Mouse (Mus musculus): ENCODE measurements around the gene R3hdm2.

GRCm38 (mm10) chr10:127420676-127421353 is 40.7 kb downstream of the R3hdm2 start:
- TF ChIP-seq CTCF (IDR thresholded peaks at IDR 0.05; ENCODE audit: borderline replicate concordance, extremely low read depth, insufficient read depth, insufficient read length) = no peak
- no peak for TF ChIP-seq POLR2A (IDR thresholded peaks at IDR 0.05; ENCODE audit: borderline replicate concordance, extremely low read depth, insufficient read depth, insufficient read length, poor library complexity, severe bottlenecking)

All from brain, embryonic 14.5 days (tissue).